Mouse (Mus musculus) lung, adult 2 months (tissue): ENCODE measurements around the gene Hes1.

Source experiments
- CTCF ChIP-seq: fragments of 200-500 bp; IDR thresholded peaks from 2 replicates; pipeline ENCODE4 v1.5.1; 2011; ENCODE audit warnings: mild to moderate bottlenecking, low read length, control low read depth; ENCODE audit not compliant: insufficient read depth
- POLR2A ChIP-seq: fragments of 200-500 bp; IDR thresholded peaks from 2 replicates; pipeline ENCODE4 v1.6.1; 2011; ENCODE audit warnings: low read depth, mild to moderate bottlenecking, control low read depth, low read length, borderline replicate concordance; ENCODE audit errors: extremely low read depth

DNA sequence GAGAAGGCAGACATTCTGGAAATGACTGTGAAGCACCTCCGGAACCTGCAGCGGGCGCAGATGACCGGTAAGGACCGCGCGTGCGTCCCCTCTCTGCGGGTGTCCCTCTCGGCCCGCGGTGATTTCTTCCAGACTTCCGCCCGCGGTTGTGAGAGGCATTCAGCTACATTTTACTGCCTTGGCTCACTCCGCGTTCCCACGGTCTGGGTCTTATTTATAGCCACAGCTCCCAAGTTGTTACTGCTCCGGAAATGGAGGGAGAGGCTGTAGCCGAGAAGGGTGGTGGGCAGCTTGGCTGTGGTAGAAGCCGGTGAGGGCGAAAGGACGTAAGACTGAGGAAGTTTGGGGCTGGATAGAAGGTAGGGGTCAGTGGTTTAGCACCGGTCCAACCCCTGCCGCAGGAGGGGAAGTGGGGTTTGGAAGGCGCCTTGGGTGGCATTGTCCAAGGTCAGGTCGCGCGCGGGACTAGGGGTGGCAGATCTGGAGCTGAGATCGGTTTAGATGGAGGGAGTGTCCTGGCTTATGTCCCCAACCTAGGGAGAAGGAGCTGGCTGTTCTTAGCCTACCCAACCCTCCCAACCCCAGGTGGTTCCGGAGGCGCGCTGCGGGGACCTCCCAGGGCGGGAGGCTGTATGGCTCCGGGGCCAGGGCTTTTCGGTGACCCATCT lies 2.1 kb downstream of the Hes1 start:
- TF ChIP-seq CTCF (no peak), POLR2A (peak; percentile 31)
